Mouse (Mus musculus) Patski (cell line): ENCODE measurements around the gene Gm45234. TPM values are rescaled to one million over a fixed set of nuclear protein-coding genes. Genes with fewer than 3 reads are reported as not detected.

Experiments
- ATAC-seq: fragments of 100-300 bp; one replicate; pipeline ENCODE4 v1.8.0; 2021
- CTCF ChIA-PET: fragments of 350-600 bp; sonication (Branson Sonifier 250); formaldehyde crosslinking; loops from one replicate; lab custom pipeline; 2022; ENCODE audit warnings: inconsistent platforms; lab: Charles Lee
- POLR2A ChIA-PET: fragments of 350-600 bp; sonication (Branson Sonifier 250); formaldehyde crosslinking; loops from one replicate; lab custom pipeline; 2022; ENCODE audit warnings: antibody characterized with exemption, inconsistent platforms; lab: Charles Lee
- DNase-seq: peaks from one replicate; pipeline ENCODE4 v3.0.0-alpha.2; 2011; ENCODE audit warnings: low read depth, low spot score
- H3K27me3 ChIP-seq: fragments of 371-371 bp; one replicate; pipeline ENCODE4 v1.5.1; 2021
- CTCF ChIP-seq: fragments of 100-300 bp; IDR thresholded peaks from one replicate; pipeline ENCODE4 v1.5.1; 2021
- in situ Hi-C: fragments of 300-500 bp; cut with MboI; formaldehyde crosslinking; loops from 3 replicates; pipeline ENCODE4 v1.11.1; 2018; ENCODE audit warnings: low pct_unique_long_range_greater_than_20kb, mixed read lengths
- polyA plus RNA-seq: library from polyadenylated mRNA; unstranded; gene quantifications from one replicate; pipeline ENCODE4 v1.2.3, GENCODE M21; 2021

Gene Gm45234
- polyA plus RNA-seq, 1 experiment from 2014 or later: 0.82 TPM

GRCm38 (mm10) chr6:124731038-124731437 is 24.8 kb downstream of the Gm45234 start:
- in situ Hi-C loops: no loop called here
- no peak for DNase-seq
- ATAC-seq: no peak
- ChIA-PET CTCF (no interaction called here), POLR2A (interaction anchor here (1.0 kb wide), 1 partner anchor 10 kb away, joined by 4 read pairs; the partner anchor contains the start of gene Grcc10)
- no peaks in the 10 kb centered on the region for H3K27me3 ChIP-seq
- no peak for TF ChIP-seq CTCF

DNA sequence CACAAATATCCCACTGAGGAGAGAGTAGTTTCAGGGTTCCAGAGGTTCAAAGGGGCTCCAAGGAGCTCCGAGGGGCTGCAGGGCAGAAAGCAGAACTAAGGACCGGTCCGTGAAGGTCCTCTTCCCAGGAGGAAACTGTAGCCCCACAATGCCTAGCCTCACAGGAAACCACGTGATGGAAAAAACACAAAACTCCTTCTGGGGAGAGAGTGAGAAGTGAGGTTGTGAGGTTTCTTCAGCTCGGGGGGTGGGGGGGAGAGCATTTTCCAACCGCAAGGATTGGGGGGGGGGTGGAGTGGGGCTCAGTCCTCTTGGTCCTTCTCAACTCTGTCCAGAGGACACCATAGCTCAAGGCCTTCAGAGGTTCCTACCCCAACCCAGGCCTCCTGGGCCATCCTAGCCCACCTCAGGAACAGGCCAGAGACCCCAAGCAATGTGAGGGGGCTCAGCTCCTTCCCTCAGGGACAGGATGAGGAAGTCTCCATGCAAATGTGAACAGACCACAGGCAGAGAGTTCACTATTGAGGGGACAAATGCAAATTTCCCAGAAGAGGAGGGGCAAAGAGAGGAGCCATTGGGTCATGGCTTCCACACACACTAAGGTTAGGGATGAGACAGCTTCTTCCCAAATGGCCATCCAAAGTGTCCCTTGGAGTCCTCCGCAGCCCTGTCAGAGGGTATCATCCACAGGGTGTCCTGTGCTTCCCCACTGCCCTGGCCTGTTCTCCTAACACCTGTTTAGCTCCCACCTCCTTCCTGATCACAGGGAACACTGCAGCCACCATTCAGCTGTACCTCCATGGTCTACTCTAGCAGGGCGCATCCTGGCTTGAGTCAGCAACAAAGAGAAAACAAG is 25.7 kb downstream of the Gm45234 start:
- no peak for DNase-seq
- no peaks in the 10 kb centered on the region for H3K27me3 ChIP-seq
- CTCF ChIA-PET: interaction anchor here (1.0 kb wide), 1 partner anchor 27 kb away, joined by 3 read pairs; no protein-coding TSS in a partner anchor
- POLR2A ChIA-PET: interaction anchor here (0.6 kb wide), 1 partner anchor 581 kb away, joined by 3 read pairs; no protein-coding TSS in a partner anchor
- in situ Hi-C loops: no loop called here
- ATAC-seq: no peak
- TF ChIP-seq CTCF: no peak

GRCm38 (mm10) chr6:124728621-124729020 is 27.2 kb downstream of the Gm45234 start:
- no peak for TF ChIP-seq CTCF
- DNase-seq: no peak
- no peaks in the 10 kb centered on the region for H3K27me3 ChIP-seq
- POLR2A ChIA-PET: no interaction called here
- in situ Hi-C loops: no loop called here
- CTCF ChIA-PET: no interaction called here
- no peak for ATAC-seq

- no peaks in the 10 kb centered on the region for H3K27me3 ChIP-seq
- TF ChIP-seq CTCF: no peak
- ATAC-seq: no peak
- CTCF ChIA-PET: no interaction called here
- in situ Hi-C loops: no loop called here
- no peak for DNase-seq
- POLR2A ChIA-PET: no interaction called here
These were observed 31.3 kb downstream of the Gm45234 start for GRCm38 (mm10) chr6:124724472-124724871.

DNA sequence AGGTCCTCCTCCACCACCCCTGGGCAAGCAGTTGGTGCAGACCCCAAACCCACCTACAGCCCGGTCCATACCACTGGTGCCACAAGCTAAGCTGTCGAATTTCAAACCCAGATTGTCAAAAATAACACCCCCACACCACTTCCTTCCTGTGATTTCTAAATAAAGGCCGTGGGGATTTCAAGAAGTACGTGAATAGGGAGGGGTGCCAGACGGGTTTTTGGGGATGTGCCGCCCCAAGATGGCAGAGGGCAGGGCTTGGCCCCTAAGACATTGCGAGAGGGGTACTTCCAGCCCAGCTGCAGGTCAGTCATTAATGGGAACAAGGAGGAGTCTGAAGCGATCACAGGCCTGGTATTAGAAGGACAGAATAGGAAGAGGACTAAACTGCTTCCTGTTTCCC is 32.3 kb downstream of the Gm45234 start:
- H3K27me3 ChIP-seq: no peaks in the 10 kb centered on the region
- DNase-seq: no peak
- ChIA-PET CTCF (no interaction called here), POLR2A (no interaction called here)
- in situ Hi-C loops: no loop called here
- TF ChIP-seq CTCF: no peak
- no peak for ATAC-seq

- DNase-seq (no peak), ATAC-seq (no peak)
- CTCF ChIA-PET: no interaction called here
- POLR2A ChIA-PET: no interaction called here
- no peaks in the 10 kb centered on the region for H3K27me3 ChIP-seq
- no peak for TF ChIP-seq CTCF
- in situ Hi-C loops: no loop called here
These were observed 32.8 kb downstream of the Gm45234 start for GRCm38 (mm10) chr6:124722876-124723473.

DNA sequence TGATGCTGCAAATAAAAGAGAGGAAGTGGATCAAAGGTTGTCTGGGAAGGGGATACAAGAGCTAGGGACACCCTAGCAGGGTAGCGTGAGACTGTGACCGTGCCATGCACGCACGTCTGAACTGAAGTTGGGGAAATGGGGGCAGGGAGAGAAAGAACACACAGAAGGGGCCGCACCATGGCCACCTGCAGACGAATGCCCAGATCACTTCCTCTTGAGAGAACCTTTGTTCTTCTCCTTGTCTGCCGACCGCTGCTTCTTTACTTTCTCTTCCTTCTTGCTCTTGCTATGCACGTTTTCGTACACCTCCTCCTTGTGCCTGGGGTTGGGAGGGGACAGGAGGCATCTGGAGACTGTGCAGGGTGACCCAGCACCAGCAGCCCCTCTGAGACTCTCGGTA is 34.9 kb downstream of the Gm45234 start:
- in situ Hi-C loops: no loop called here
- ChIA-PET CTCF (no interaction called here), POLR2A (no interaction called here)
- no peak for TF ChIP-seq CTCF
- no peaks in the 10 kb centered on the region for H3K27me3 ChIP-seq
- DNase-seq: no peak
- ATAC-seq: no peak

DNA sequence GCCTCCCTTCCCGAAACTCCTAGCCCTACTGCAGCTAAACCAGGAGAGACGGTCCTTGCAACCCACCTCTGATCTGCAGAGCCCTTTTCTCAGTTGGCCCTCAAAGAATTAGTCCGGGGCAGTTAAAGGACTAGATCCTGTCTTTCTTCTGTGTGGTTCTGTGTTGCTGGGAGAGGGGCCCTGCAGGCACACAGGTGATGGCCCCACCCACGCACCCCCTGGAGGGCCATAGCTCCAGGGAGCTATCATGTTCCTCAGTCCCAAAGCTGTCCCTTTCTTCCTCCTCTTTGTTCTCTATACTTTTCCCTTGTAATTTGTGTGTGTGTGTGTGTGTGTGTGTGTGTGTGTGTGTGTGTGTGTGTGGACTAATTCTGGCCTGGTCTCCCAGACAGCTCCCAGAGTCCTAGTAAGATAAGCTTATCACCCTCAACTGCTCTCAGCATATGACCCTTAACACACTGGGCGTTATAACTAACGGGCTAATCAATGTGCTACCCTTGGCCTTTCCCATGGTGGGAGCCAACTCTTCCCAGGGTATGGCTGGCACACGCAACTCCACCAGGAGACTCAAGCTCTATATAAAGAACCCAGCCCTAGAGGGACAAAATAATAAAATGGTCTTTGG is 36.4 kb downstream of the Gm45234 start:
- ATAC-seq: no peak
- in situ Hi-C loops: no loop called here
- no peaks in the 10 kb centered on the region for H3K27me3 ChIP-seq
- ChIA-PET CTCF (interaction anchor here (1.0 to 1.6 kb wide), 3 partner anchors 20 to 79 kb away, joined by 3 to 4 read pairs (median 3); partner anchors contain the start of gene Grcc10), POLR2A (no interaction called here)
- no peak for TF ChIP-seq CTCF
- no peak for DNase-seq

DNA sequence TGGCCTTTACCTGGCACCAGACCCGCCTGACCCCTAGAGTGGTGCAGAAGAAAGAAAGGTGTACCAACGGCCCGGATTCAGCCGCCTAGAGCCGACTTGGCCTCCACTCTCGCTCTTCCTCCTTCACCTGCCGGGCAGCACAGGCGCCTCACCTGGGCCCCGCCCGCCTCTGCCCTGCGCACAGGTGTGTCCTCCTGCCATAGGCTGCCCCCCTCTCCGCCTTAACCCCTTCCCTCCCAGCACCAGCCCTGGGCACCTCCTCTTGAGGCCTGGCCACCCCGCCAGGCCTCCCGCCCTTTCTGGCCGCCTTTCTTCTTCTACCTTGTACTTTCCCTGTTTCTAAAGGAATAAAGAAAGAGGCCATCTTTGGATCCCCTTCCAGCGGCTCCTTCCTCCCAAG is 37.1 kb downstream of the Gm45234 start:
- TF ChIP-seq CTCF: no peak
- CTCF ChIA-PET: interaction anchor here (1.0 to 1.6 kb wide), 2 partner anchors 21 to 22 kb away, joined by 3 to 4 read pairs; partner anchors contain the start of gene Grcc10
- POLR2A ChIA-PET: no interaction called here
- no peak for ATAC-seq
- in situ Hi-C loops: no loop called here
- no peak for DNase-seq
- H3K27me3 ChIP-seq: no peaks in the 10 kb centered on the region

- in situ Hi-C loops: no loop called here
- CTCF ChIA-PET: interaction anchor here (1.3 kb wide), 1 partner anchor 41 kb away, joined by 4 read pairs; no protein-coding TSS in a partner anchor
- POLR2A ChIA-PET: no interaction called here
- ATAC-seq (no peak), DNase-seq (no peak)
- TF ChIP-seq CTCF: no peak
- no peaks in the 10 kb centered on the region for H3K27me3 ChIP-seq
These were observed 37.9 kb downstream of the Gm45234 start for GRCm38 (mm10) chr6:124717968-124718367.
